12 mouse cellular contexts compared by ENCODE assay signal in the genomic region with DNA sequence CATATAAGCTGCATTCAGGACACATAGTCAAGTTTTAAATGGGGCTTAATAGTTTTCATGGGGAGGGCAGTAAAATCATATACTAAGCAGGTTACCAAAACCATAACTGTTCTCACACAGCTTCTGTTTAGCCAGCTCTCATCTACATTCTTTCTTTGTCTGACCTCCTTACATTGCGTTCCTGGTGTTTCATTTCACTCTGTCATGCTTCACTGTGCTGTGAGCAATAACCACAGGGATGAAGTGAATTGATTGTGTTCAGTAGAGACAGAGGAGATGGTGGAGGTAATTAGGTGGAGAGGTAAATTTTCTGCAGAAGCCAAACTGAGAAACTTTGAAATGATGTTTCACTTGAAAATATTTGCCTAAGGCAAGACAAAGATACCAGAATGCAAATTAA.
"Had no signal": no experiment of that assay in that cellular context is flagged by ENCODE, and none has a peak within 500 bp of the region (broad histone marks: within the 10 kb centered on the region; RNA-seq: fewer than 3 reads in every experiment).

No protein-coding gene starts in this region.

- H3K4me3 ChIP-seq: intestine, embryonic 15.5 days; liver, embryonic 13.5 days; lung, embryonic 15.5 days; midbrain, embryonic 13.5 days had no signal

- H3K4me2 ChIP-seq: intestine, embryonic 15.5 days; liver, embryonic 13.5 days; lung, embryonic 15.5 days; midbrain, embryonic 13.5 days had no signal

- H3K4me1 ChIP-seq: intestine, embryonic 15.5 days; liver, embryonic 13.5 days had no signal

- H3K27ac ChIP-seq: intestine, embryonic 15.5 days; liver, embryonic 13.5 days; lung, embryonic 15.5 days; macrophage; midbrain, embryonic 13.5 days; stomach, postnatal 0 days had no signal

- ATAC-seq: intestine, embryonic 15.5 days; liver, postnatal 0 days; midbrain, embryonic 13.5 days had no signal

- H3K27me3 ChIP-seq: intestine, embryonic 15.5 days; liver, embryonic 13.5 days; lung, embryonic 15.5 days; midbrain, embryonic 13.5 days had no signal

- H3K9ac ChIP-seq: intestine, embryonic 15.5 days; liver, embryonic 13.5 days; liver, postnatal 0 days; lung, embryonic 15.5 days; midbrain, embryonic 13.5 days had no signal

- H3K36me3 ChIP-seq: intestine, embryonic 15.5 days; liver, embryonic 13.5 days; lung, embryonic 15.5 days; midbrain, embryonic 13.5 days had no signal

- DNase-seq: kidney, adult 18-20 months; kidney, postnatal 14 days; liver; liver, embryonic 13.5 days; liver, postnatal 0 days; lung, postnatal 14 days; thymus, postnatal 14 days had no signal

- H3K9me3 ChIP-seq: intestine, embryonic 15.5 days; liver, embryonic 13.5 days; lung, embryonic 15.5 days; midbrain, embryonic 13.5 days had no signal
